Mouse (Mus musculus) heart, postnatal 0 days (tissue): Measurements from ENCODE around the gene Plppr1.

Experiments used
- CTCF ChIP-seq: IDR thresholded peaks from 2 replicates; pipeline ENCODE4 v1.5.1; 2016; ENCODE audit warnings: antibody characterized with exemption, control low read depth, low read depth
- EP300 ChIP-seq: IDR thresholded peaks from 2 replicates; pipeline ENCODE4 v1.6.1; 2016; ENCODE audit warnings: antibody characterized with exemption, low read depth

DNA sequence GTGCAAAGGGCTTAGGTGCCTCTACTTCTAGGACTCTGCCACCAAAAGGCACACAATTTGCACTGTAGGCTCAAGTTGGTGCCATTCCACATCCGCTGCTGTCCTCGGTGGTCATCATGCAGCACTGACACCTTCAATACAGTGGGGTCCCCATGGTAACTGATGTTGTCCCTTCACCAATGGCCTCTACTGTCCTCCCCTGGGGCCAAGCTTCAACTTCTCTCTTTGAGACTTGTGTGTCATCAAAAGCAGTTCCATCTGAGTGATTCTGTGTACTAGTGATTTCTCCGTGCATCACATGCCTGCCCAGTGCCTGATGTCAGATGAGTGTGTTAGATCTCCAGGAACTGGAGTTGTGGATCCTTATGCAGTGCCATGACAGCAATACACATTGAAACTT lies 104.2 kb downstream of the Plppr1 start:
- no peak for TF ChIP-seq CTCF
- TF ChIP-seq EP300: no peak
